Mouse (Mus musculus): Measurements from ENCODE around the gene Klf1. TPM values are rescaled to one million over a fixed set of nuclear protein-coding genes. Genes with fewer than 3 reads are reported as not detected.

Gene Klf1
- polyA plus RNA-seq, 1 experiment from 2014 or later, result 1.8 TPM

DNA sequence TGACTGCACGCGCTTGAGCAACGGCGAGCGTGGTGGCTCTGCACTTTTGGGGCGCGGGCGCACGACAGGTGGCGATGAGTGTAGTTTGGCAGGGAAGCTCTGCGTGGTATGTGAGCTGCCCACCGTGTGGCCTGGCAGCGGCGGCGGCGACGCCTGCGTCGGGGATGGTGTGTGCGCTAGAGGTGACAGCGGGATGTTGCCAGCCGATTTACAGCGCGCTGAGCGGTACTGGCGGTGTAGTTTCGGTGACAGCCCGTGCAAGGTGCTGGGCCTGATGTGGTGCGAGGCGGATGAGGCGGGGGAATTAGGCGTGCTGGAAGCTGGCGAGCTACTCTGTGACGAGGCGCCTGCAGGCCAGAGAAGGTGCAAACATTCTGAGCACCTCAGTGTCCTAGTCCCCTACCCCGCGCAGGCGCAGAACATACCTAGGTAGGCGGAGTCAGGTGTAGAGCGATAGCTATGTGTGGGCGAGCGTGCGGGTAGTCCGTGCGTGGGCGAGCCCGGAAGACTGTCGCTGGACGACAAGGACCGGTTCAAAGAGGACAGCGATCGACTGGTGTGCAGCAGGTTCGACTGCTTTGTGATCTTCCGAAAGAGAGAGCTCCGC lies 11.3 kb downstream of the Klf1 start:
- peak; percentile 55; the same call in 1 of the 2 replicates for ATAC-seq (ENCODE audit: insufficient number of reproducible peaks, insufficient read depth, low FRiP score, low read depth)
- Histone ChIP-seq H3K9ac (ENCODE audit: low read length) (peak overlapping the region; percentile 52), H3K4me1 (ENCODE audit: control insufficient read depth in 2 of 2, insufficient read depth in 2 of 2, low read length in 2 of 2) (peaks cover 3 to 11% of the 10 kb centered on the region in 2 experiments; a peak in 2 of 4 replicates), H3K9me3 (ENCODE audit: control insufficient read depth, low read length) (peaks cover 5% of the 10 kb centered on the region), H3K4me2 (ENCODE audit: low read length) (peak overlapping the region; percentile 87), H3K27ac (replicated peaks in 1 of 2; ENCODE audit: control insufficient read depth in 1 of 2, insufficient read depth in 1 of 2, low read depth in 2 of 2, low read length in 2 of 2) (no peak overlapping the region), H3K36me3 (ENCODE audit: control insufficient read depth, insufficient read depth, low read length) (no peaks in the 10 kb centered on the region), H3K4me3 (ENCODE audit: control insufficient read depth in 1 of 2, insufficient read depth in 1 of 2, low read depth in 1 of 2, low read length in 2 of 2) (peak overlapping the region; percentile 45 to 49), H3K27me3 (ENCODE audit: control insufficient read depth, insufficient read depth, low read length) (peaks cover 71% of the 10 kb centered on the region)
- WGBS, result 2% methylated on average over 55 of the region's 55 CpGs

DNA sequence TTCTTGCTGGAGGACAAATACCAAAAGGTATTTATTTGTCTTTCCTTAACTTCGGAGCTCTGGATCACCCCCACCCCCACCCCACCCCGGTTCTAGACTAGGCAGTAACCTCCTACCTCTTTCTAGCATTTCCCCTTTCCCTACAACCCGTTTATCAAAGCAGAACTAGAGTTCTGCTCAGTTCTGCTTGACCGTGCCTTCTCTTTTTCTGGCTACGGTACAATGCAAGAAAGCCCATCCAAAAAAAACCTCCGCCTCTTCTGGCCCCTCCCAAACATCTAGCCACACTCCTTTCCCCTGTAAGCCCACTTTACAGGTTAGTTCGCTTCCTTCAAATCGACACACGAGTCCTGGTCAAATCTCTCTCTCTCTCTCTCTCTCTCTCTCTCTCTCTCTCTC lies 11.8 kb downstream of the Klf1 start:
- peaks cover 5% of the 10 kb centered on the region for H3K9me3 ChIP-seq (ENCODE audit: control insufficient read depth, low read length)
- H3K27me3 ChIP-seq (ENCODE audit: control insufficient read depth, insufficient read depth, low read length), result peaks cover 76% of the 10 kb centered on the region
- no peak for ATAC-seq (ENCODE audit: insufficient number of reproducible peaks, insufficient read depth, low FRiP score, low read depth)
- 11% methylated on average over 9 of the region's 9 CpGs for WGBS
- H3K27ac ChIP-seq (replicated peaks in 1 of 2; ENCODE audit: control insufficient read depth in 1 of 2, insufficient read depth in 1 of 2, low read depth in 2 of 2, low read length in 2 of 2), result no peak overlapping the region
- peak overlapping the region; percentile 87 for H3K4me2 ChIP-seq (ENCODE audit: low read length)
- peaks cover 2 to 11% of the 10 kb centered on the region in 2 experiments; a peak in 2 of 4 replicates for H3K4me1 ChIP-seq (ENCODE audit: control insufficient read depth in 2 of 2, insufficient read depth in 2 of 2, low read length in 2 of 2)
- no peaks in the 10 kb centered on the region for H3K36me3 ChIP-seq (ENCODE audit: control insufficient read depth, insufficient read depth, low read length)
- H3K9ac ChIP-seq (ENCODE audit: low read length), result peak overlapping the region; percentile 52
- H3K4me3 ChIP-seq (ENCODE audit: control insufficient read depth in 1 of 2, insufficient read depth in 1 of 2, low read depth in 1 of 2, low read length in 2 of 2), result peak overlapping the region; percentile 45 to 49

DNA sequence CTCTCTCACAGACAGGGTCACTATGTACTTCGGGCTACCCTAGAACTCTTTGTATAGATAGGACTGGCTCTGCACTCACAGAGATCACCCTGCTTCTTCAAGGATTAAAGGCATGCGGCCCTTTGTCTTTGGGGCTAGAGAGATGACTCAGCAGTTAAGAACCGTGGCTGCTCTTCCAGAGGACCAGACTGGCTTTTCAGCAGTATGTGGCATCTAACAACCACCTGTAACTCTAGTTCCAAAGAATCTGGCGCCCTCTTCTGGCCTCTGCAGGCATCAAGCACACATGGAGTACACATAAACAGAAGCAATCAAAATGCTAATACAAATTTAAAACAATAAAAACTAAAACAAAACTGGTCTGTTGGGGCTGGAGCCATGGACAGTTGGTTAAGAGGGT lies 12.2 kb downstream of the Klf1 start:
- H3K9ac ChIP-seq (ENCODE audit: low read length), result no peak overlapping the region
- peaks cover 5% of the 10 kb centered on the region for H3K9me3 ChIP-seq (ENCODE audit: control insufficient read depth, low read length)
- H3K27ac ChIP-seq (replicated peaks in 1 of 2; ENCODE audit: control insufficient read depth in 1 of 2, insufficient read depth in 1 of 2, low read depth in 2 of 2, low read length in 2 of 2), result no peak overlapping the region
- H3K4me1 ChIP-seq (ENCODE audit: control insufficient read depth in 2 of 2, insufficient read depth in 2 of 2, low read length in 2 of 2), result peaks cover under 1 to 8% of the 10 kb centered on the region in 2 experiments; a peak in 2 of 4 replicates
- peaks cover 80% of the 10 kb centered on the region for H3K27me3 ChIP-seq (ENCODE audit: control insufficient read depth, insufficient read depth, low read length)
- 33% methylated on average over 4 of the region's 4 CpGs for WGBS
- H3K4me3 ChIP-seq (ENCODE audit: control insufficient read depth in 1 of 2, insufficient read depth in 1 of 2, low read depth in 1 of 2, low read length in 2 of 2), result peak overlapping the region in 1 of 2 experiments; percentile 45; a peak in 1 of 4 replicates
- H3K36me3 ChIP-seq (ENCODE audit: control insufficient read depth, insufficient read depth, low read length), result no peaks in the 10 kb centered on the region
- no peak overlapping the region for H3K4me2 ChIP-seq (ENCODE audit: low read length)
- ATAC-seq (ENCODE audit: insufficient number of reproducible peaks, insufficient read depth, low FRiP score, low read depth), result no peak

DNA sequence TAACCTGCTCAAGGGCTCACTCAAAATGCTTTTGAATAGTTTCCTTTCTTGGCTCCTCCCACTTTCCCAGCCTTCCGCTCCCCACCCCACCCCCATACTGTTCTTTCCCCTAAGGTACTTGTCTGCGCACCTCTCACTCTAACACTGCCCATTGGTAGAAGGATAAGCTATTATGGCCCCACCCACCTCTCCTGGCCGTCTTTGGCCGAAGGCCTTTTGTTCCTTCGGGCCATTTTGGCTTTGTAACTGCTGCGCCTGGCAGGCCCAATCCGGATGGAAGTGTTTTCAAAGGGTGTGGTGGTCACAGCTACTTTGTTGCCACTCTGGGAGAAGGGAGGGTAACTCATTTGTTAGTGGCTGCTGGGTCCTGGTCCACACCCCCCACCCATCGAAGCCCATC lies 13.5 kb downstream of the Klf1 start:
- WGBS, result 85% methylated on average over 8 of the region's 8 CpGs
- peaks cover 5% of the 10 kb centered on the region for H3K9me3 ChIP-seq (ENCODE audit: control insufficient read depth, low read length)
- no peak overlapping the region for H3K9ac ChIP-seq (ENCODE audit: low read length)
- H3K36me3 ChIP-seq (ENCODE audit: control insufficient read depth, insufficient read depth, low read length), result no peaks in the 10 kb centered on the region
- H3K4me3 ChIP-seq (ENCODE audit: control insufficient read depth in 1 of 2, insufficient read depth in 1 of 2, low read depth in 1 of 2, low read length in 2 of 2), result no peak overlapping the region
- H3K27ac ChIP-seq (replicated peaks in 1 of 2; ENCODE audit: control insufficient read depth in 1 of 2, insufficient read depth in 1 of 2, low read depth in 2 of 2, low read length in 2 of 2), result no peak overlapping the region
- peaks cover 0 to 6% of the 10 kb centered on the region in 2 experiments; a peak in 2 of 4 replicates for H3K4me1 ChIP-seq (ENCODE audit: control insufficient read depth in 2 of 2, insufficient read depth in 2 of 2, low read length in 2 of 2)
- no peak overlapping the region for H3K4me2 ChIP-seq (ENCODE audit: low read length)
- H3K27me3 ChIP-seq (ENCODE audit: control insufficient read depth, insufficient read depth, low read length), result peaks cover 74% of the 10 kb centered on the region
- ATAC-seq (ENCODE audit: insufficient number of reproducible peaks, insufficient read depth, low FRiP score, low read depth), result no peak

DNA sequence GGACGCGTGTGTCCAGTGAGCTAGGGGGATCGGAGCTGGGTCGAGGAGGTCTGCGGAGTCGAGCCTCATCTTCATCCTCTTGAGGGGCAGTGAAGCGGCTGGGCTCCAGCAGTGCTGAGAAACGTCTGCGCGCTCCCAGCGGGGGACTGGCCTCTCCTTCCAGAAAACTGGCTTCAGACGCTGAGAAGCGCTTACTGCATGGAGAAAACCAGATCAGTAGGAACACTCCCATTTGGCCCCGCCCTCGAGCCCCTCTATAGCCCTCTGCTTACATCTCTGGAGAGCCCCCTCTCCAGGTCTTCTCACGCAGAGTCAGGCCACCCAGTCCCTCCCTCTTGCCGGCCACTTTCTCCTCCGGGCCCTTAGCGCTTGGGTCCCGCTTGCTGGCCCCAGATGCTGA lies 16.1 kb downstream of the Klf1 start:
- H3K27me3 ChIP-seq (ENCODE audit: control insufficient read depth, insufficient read depth, low read length), result peaks cover 49% of the 10 kb centered on the region
- 21% methylated on average over 20 of the region's 20 CpGs for WGBS
- no peak overlapping the region for H3K27ac ChIP-seq (replicated peaks in 1 of 2; ENCODE audit: control insufficient read depth in 1 of 2, insufficient read depth in 1 of 2, low read depth in 2 of 2, low read length in 2 of 2)

DNA sequence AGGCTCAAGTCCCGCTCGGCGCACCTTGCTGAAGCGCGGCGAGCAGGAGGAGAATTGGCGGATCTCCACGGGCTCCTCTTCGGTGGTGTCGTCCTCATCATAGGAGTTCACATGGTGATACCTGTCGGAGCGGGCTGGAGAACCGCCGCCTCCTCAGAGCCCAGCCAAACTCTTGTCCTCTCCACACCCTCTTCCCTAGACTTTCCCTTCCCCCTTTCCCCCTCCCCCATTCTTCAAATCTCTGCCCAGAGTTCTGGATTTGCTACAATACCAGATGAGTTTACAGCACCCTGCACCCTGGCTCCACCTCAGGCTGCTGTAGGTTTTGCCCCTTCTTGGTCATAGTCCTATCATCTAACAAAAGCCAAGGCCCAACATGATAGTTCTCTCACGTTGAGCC lies 16.9 kb downstream of the Klf1 start:
- WGBS, result 82% methylated on average over 15 of the region's 15 CpGs
- Histone ChIP-seq H3K9ac (ENCODE audit: low read length) (no peak overlapping the region), H3K4me1 (ENCODE audit: control insufficient read depth in 2 of 2, insufficient read depth in 2 of 2, low read length in 2 of 2) (peaks cover 0 to 3% of the 10 kb centered on the region in 2 experiments; a peak in 1 of 4 replicates), H3K9me3 (ENCODE audit: control insufficient read depth, low read length) (peaks cover 5% of the 10 kb centered on the region), H3K27me3 (ENCODE audit: control insufficient read depth, insufficient read depth, low read length) (peaks cover 44% of the 10 kb centered on the region), H3K27ac (replicated peaks in 1 of 2; ENCODE audit: control insufficient read depth in 1 of 2, insufficient read depth in 1 of 2, low read depth in 2 of 2, low read length in 2 of 2) (no peak overlapping the region), H3K36me3 (ENCODE audit: control insufficient read depth, insufficient read depth, low read length) (no peaks in the 10 kb centered on the region), H3K4me3 (ENCODE audit: control insufficient read depth in 1 of 2, insufficient read depth in 1 of 2, low read depth in 1 of 2, low read length in 2 of 2) (no peak overlapping the region), H3K4me2 (ENCODE audit: low read length) (no peak overlapping the region)
- ATAC-seq (ENCODE audit: insufficient number of reproducible peaks, insufficient read depth, low FRiP score, low read depth), result no peak

More for the DNA sequence above, 16.1 kb downstream of the Klf1 start:
- no peak overlapping the region for H3K9ac ChIP-seq (ENCODE audit: low read length)
- H3K36me3 ChIP-seq (ENCODE audit: control insufficient read depth, insufficient read depth, low read length), result no peaks in the 10 kb centered on the region
- H3K4me1 ChIP-seq (ENCODE audit: control insufficient read depth in 2 of 2, insufficient read depth in 2 of 2, low read length in 2 of 2), result peaks cover 0 to 5% of the 10 kb centered on the region in 2 experiments; a peak in 2 of 4 replicates
- no peak for ATAC-seq (ENCODE audit: insufficient number of reproducible peaks, insufficient read depth, low FRiP score, low read depth)
- no peak overlapping the region for H3K4me3 ChIP-seq (ENCODE audit: control insufficient read depth in 1 of 2, insufficient read depth in 1 of 2, low read depth in 1 of 2, low read length in 2 of 2)
- H3K4me2 ChIP-seq (ENCODE audit: low read length), result no peak overlapping the region
- H3K9me3 ChIP-seq (ENCODE audit: control insufficient read depth, low read length), result peaks cover 5% of the 10 kb centered on the region

DNA sequence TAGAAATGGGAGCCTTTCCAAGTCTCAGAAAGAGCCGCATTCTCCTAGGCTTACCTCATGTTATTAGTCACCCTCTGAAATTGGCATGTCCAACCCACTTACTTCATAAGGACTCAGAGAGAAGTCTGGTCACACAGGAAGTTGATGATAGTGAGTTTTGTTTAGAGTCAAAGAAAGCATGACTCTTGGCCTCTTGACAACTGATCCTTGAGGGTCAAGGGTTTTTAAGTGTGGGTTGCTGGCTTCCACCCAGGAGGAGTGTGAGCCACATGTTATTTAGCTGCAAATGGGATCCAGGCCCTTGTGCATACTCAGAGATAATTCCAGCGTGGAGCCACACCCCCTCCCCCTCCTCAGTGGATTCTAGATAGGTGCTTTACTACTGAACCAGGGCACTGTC lies 19.9 kb downstream of the Klf1 start:
- Histone ChIP-seq H3K27me3 (ENCODE audit: control insufficient read depth, insufficient read depth, low read length) (peaks cover 33% of the 10 kb centered on the region), H3K36me3 (ENCODE audit: control insufficient read depth, insufficient read depth, low read length) (no peaks in the 10 kb centered on the region), H3K4me3 (ENCODE audit: control insufficient read depth in 1 of 2, insufficient read depth in 1 of 2, low read depth in 1 of 2, low read length in 2 of 2) (no peak overlapping the region), H3K27ac (replicated peaks in 1 of 2; ENCODE audit: control insufficient read depth in 1 of 2, insufficient read depth in 1 of 2, low read depth in 2 of 2, low read length in 2 of 2) (no peak overlapping the region), H3K9me3 (ENCODE audit: control insufficient read depth, low read length) (no peaks in the 10 kb centered on the region), H3K4me1 (ENCODE audit: control insufficient read depth in 2 of 2, insufficient read depth in 2 of 2, low read length in 2 of 2) (peaks cover 0 to 3% of the 10 kb centered on the region in 2 experiments; a peak in 1 of 4 replicates), H3K9ac (ENCODE audit: low read length) (no peak overlapping the region), H3K4me2 (ENCODE audit: low read length) (no peak overlapping the region)
- peak; percentile 40 for ATAC-seq (ENCODE audit: insufficient number of reproducible peaks, insufficient read depth, low FRiP score, low read depth)
- WGBS, result 22% methylated on average over 2 of the region's 2 CpGs

DNA sequence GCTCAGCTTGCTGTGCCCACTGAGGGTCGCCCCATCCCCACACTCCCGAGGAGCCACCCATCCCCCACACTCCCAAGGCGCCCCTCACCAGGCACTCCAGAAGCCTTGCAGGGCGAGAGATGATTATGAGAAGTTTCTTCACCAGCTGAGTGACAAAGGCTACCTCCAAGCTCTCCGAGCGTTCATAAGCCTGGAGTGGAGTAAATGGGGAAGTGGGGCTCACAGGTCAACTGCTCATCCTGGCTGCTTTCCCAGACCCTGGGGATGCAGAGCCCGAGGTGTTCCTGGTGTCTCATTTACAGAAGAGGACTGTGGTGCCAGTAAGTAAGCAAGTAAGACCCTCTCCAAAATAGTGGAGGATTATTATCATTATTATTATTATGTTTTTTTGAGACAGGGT lies 23.8 kb downstream of the Klf1 start:
- no peaks in the 10 kb centered on the region for H3K9me3 ChIP-seq (ENCODE audit: control insufficient read depth, low read length)
- H3K27ac ChIP-seq (replicated peaks in 1 of 2; ENCODE audit: control insufficient read depth in 1 of 2, insufficient read depth in 1 of 2, low read depth in 2 of 2, low read length in 2 of 2), result no peak overlapping the region
- no peak for ATAC-seq (ENCODE audit: insufficient number of reproducible peaks, insufficient read depth, low FRiP score, low read depth)
- WGBS, result 58% methylated on average over 7 of the region's 7 CpGs
- H3K4me2 ChIP-seq (ENCODE audit: low read length), result no peak overlapping the region
- no peak overlapping the region for H3K4me3 ChIP-seq (ENCODE audit: control insufficient read depth in 1 of 2, insufficient read depth in 1 of 2, low read depth in 1 of 2, low read length in 2 of 2)
- H3K9ac ChIP-seq (ENCODE audit: low read length), result no peak overlapping the region
- H3K36me3 ChIP-seq (ENCODE audit: control insufficient read depth, insufficient read depth, low read length), result no peaks in the 10 kb centered on the region
- peaks cover 26% of the 10 kb centered on the region for H3K27me3 ChIP-seq (ENCODE audit: control insufficient read depth, insufficient read depth, low read length)
- peaks cover 0 to 10% of the 10 kb centered on the region in 2 experiments; a peak in 2 of 4 replicates for H3K4me1 ChIP-seq (ENCODE audit: control insufficient read depth in 2 of 2, insufficient read depth in 2 of 2, low read length in 2 of 2)
